Mouse (Mus musculus) spleen, adult 2 months (tissue): ENCODE measurements around the gene Hacd3. TPM values are rescaled to one million over a fixed set of nuclear protein-coding genes. Genes with fewer than 3 reads are reported as not detected.

Experiments
- DNase-seq, 2 experiments: peaks; one replicate each; pipeline versions ENCODE4 v3.0.0 to v3.0.0-alpha.2; 2012 to 2021; ENCODE audit warnings: low spot score in 2 of 2, low read depth in 1 of 2
- H3K27ac ChIP-seq: fragments of 200-500 bp; 2 replicates; pipeline ENCODE4 v1.5.1; 2012; ENCODE audit warnings: low read length, inconsistent platforms; ENCODE audit not compliant: insufficient read depth
- H3K27me3 ChIP-seq: fragments of 200-500 bp; 2 replicates; pipeline ENCODE4 v1.6.1; 2012; ENCODE audit warnings: mild to moderate bottlenecking, moderate library complexity, low read length, inconsistent platforms; ENCODE audit not compliant: control insufficient read depth, insufficient read depth
- H3K36me3 ChIP-seq: fragments of 200-500 bp; 2 replicates; pipeline ENCODE4 v1.6.1; 2012; ENCODE audit warnings: mild to moderate bottlenecking, low read length, inconsistent platforms; ENCODE audit not compliant: control insufficient read depth, insufficient read depth
- H3K4me1 ChIP-seq: fragments of 200-500 bp; 2 replicates; pipeline ENCODE4 v1.6.1; 2011; ENCODE audit warnings: inconsistent platforms; ENCODE audit not compliant: control insufficient read depth, insufficient read depth, insufficient read length
- H3K4me3 ChIP-seq: fragments of 200-500 bp; 2 replicates; pipeline ENCODE4 v1.5.1; 2011; ENCODE audit warnings: mild to moderate bottlenecking, inconsistent platforms; ENCODE audit not compliant: insufficient read depth, insufficient read length; ENCODE audit errors: extremely low read depth
- CTCF ChIP-seq: fragments of 200-500 bp; IDR thresholded peaks from 2 replicates; pipeline ENCODE4 v1.5.1; 2011; ENCODE audit warnings: mild to moderate bottlenecking, inconsistent platforms; ENCODE audit not compliant: insufficient read depth, insufficient read length, insufficient replicate concordance; ENCODE audit errors: extremely low read depth
- POLR2A ChIP-seq: fragments of 200-500 bp; IDR thresholded peaks from 2 replicates; pipeline ENCODE4 v1.6.1; 2011; ENCODE audit warnings: low read depth, low read length, inconsistent platforms
- WGBS: fragments of 180-500 bp; shearing (Covaris S2); methylation state at CpG from one replicate; pipeline ENCODE4 v1.1.7; 2018; 5-methylcytosine and 5-hydroxymethylcytosine counted together
- polyA plus RNA-seq: library from polyadenylated mRNA; depleted of rRNA; stranded (reverse); fragments of >200 nt; gene quantifications from 2 replicates; pipeline ENCODE4 v1.2.3, GENCODE M21; 2012

Hacd3 gene
- polyA plus RNA-seq, 1 experiment = 12.4 TPM

GRCm38 (mm10) chr9:65023447-65023846, 2.0 kb upstream of the Hacd3 start:
- peaks cover 2% of the 10 kb centered on the region; the same call in 1 of the 2 replicates for H3K4me1 ChIP-seq
- no peaks in the 10 kb centered on the region for H3K36me3 ChIP-seq
- TF ChIP-seq CTCF (no peak), POLR2A (no peak)
- DNase-seq = no peak
- H3K4me3 ChIP-seq = no peak overlapping the region
- no peak overlapping the region for H3K27ac ChIP-seq
- WGBS = 97% methylated on average over 3 of the region's 3 CpGs
- H3K27me3 ChIP-seq = no peaks in the 10 kb centered on the region

DNA sequence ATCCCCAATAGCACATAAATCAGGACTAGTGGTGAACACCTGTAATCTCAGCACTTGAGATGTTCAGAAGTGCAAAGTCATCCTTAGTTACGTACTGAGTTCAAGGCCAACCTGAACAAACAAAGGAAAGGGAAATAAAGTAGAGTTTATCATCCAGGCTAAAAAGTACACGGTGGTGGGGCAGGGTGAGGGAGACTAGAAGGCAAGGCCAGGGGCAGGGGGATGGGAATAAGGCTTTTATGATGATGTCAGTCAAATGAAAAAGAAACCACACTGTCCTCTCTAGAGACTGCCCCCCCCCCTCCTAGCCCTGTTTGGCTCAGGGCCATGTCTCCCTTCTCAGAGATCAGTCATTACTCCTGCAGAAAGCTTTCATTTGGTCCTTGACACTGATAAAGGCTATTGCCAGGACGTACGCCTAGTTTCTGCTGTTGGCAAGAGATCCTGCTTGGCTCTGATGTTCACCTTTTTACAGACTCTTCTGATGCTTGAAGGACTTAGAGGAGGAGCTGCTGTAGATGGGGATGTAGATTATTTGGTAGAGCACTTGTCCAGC, 1.2 kb upstream of the Hacd3 start:
- H3K36me3 ChIP-seq = no peaks in the 10 kb centered on the region
- H3K4me3 ChIP-seq = no peak overlapping the region
- WGBS = 62% methylated on average over 4 of the region's 4 CpGs
- H3K27ac ChIP-seq = peak overlapping the region; percentile 95; the same call in 1 of the 2 replicates
- TF ChIP-seq POLR2A (no peak), CTCF (no peak)
- DNase-seq = no peak
- peaks cover 2% of the 10 kb centered on the region; the same call in 1 of the 2 replicates for H3K4me1 ChIP-seq
- no peaks in the 10 kb centered on the region for H3K27me3 ChIP-seq

DNA sequence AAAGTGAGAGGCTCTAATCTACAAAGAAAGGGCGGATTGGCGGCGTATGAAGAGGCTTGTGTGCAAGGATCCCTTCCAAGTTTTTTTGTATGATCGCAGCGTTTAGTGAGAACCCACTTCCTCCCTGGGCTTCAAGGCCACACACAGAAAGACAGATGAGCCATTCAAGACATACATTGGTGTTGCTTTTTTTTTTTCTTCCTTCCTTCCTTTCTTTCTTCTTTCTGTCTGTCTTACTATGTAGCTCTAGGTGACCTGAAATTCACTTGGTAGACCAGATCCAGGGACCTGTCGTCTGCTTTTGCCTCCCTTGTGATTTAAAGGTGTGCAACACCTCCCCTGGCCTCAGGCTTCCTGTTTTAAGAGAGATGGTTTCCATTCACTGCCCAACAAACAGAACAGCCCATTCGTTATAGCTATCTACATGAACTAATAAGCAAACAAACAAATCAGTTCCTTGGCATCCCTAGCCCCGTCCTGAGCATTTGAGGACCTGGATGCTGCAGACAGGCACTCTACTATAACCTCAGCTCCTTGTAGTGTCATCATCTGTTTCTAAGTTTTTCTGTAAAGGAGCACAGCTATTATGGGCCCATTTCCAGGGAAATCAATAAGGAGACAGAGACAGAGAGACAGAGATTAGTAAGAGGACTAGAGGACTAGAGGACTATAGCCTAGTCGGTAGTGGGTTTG, 540 bp upstream of the Hacd3 start:
- Histone ChIP-seq H3K27ac (peak overlapping the region; percentile 95), H3K36me3 (no peaks in the 10 kb centered on the region), H3K27me3 (no peaks in the 10 kb centered on the region), H3K4me3 (peak overlapping the region; percentile 84), H3K4me1 (peaks cover 2% of the 10 kb centered on the region; the same call in 1 of the 2 replicates)
- TF ChIP-seq POLR2A (no peak), CTCF (no peak)
- DNase-seq = peak in 1 of 2 experiments; percentile 9
- WGBS = 18% methylated on average over 9 of the region's 9 CpGs

GRCm38 (mm10) chr9:65020128-65020527, 1.4 kb downstream of the Hacd3 start:
- Histone ChIP-seq H3K27ac (no peak overlapping the region), H3K36me3 (no peaks in the 10 kb centered on the region), H3K4me3 (no peak overlapping the region), H3K27me3 (no peaks in the 10 kb centered on the region), H3K4me1 (peaks cover 2% of the 10 kb centered on the region; the same call in 1 of the 2 replicates)
- TF ChIP-seq CTCF (no peak), POLR2A (no peak)
- WGBS = 79% methylated on average over 4 of the region's 4 CpGs
- no peak for DNase-seq

GRCm38 (mm10) chr9:65019146-65019545, 2.3 kb downstream of the Hacd3 start:
- DNase-seq = no peak
- 81% methylated on average over 3 of the region's 3 CpGs for WGBS
- Histone ChIP-seq H3K27ac (no peak overlapping the region), H3K27me3 (no peaks in the 10 kb centered on the region), H3K4me3 (no peak overlapping the region), H3K36me3 (no peaks in the 10 kb centered on the region), H3K4me1 (peaks cover 2% of the 10 kb centered on the region; the same call in 1 of the 2 replicates)
- no peak for TF ChIP-seq CTCF

DNA sequence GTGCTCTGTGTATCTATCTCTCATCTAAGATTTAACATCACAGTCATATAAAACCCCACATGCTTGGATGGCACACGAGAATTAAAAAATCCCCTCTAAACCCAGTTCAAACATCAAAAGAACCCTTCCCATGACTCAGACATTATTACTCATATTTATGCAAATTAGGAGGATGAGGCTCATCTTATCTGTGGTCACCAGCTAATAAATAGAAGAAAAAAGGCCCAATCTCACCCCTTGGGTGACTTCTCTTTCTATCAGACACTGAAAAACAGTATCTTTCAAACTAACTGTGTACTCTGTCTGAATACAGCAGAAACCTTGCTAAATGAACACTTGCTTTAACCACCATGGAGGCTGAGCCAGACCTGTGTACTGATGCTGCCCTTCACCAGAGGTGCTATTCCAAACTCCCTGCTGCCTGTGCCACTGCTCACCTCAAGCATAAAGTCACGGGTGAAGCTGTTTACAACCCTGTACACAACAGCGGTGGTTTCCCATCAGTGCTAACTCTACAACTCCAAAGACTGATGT, 2.8 kb downstream of the Hacd3 start:
- TF ChIP-seq CTCF = no peak
- no peaks in the 10 kb centered on the region for H3K27me3 ChIP-seq
- no peak for DNase-seq
- 72% methylated on average over 3 of the region's 3 CpGs for WGBS
- no peak overlapping the region for H3K4me3 ChIP-seq
- no peak overlapping the region for H3K27ac ChIP-seq
- no peaks in the 10 kb centered on the region for H3K36me3 ChIP-seq
- peaks cover 2% of the 10 kb centered on the region; the same call in 1 of the 2 replicates for H3K4me1 ChIP-seq

- DNase-seq = no peak
- H3K4me1 ChIP-seq = peaks cover 2% of the 10 kb centered on the region; the same call in 1 of the 2 replicates
- no peaks in the 10 kb centered on the region for H3K36me3 ChIP-seq
- TF ChIP-seq CTCF = no peak
- TF ChIP-seq POLR2A = no peak
- no peak overlapping the region for H3K4me3 ChIP-seq
- no peaks in the 10 kb centered on the region for H3K27me3 ChIP-seq
- WGBS = 94% methylated on average over 4 of the region's 4 CpGs
- H3K27ac ChIP-seq = no peak overlapping the region
These were observed 3.6 kb downstream of the Hacd3 start for GRCm38 (mm10) chr9:65017896-65018295.
